Mouse (Mus musculus) G1E-ER4 (cell line): Measurements from ENCODE around the gene Fbxl5. TPM values are rescaled to one million over a fixed set of nuclear protein-coding genes. Genes with fewer than 3 reads are reported as not detected.

Source experiments
- GATA1 ChIP-seq: IDR thresholded peaks from one replicate; pipeline ENCODE4 v1.8.0; 2012; ENCODE audit warnings: low read length, inconsistent platforms
- polyA plus RNA-seq: library from polyadenylated mRNA; stranded (reverse); fragments of >175 nt; gene quantifications from 2 replicates; pipeline ENCODE4 v1.2.3, GENCODE M21; 2012

The Fbxl5 gene
- polyA plus RNA-seq, result 10.1 and 12.0 TPM in 2 replicates

DNA sequence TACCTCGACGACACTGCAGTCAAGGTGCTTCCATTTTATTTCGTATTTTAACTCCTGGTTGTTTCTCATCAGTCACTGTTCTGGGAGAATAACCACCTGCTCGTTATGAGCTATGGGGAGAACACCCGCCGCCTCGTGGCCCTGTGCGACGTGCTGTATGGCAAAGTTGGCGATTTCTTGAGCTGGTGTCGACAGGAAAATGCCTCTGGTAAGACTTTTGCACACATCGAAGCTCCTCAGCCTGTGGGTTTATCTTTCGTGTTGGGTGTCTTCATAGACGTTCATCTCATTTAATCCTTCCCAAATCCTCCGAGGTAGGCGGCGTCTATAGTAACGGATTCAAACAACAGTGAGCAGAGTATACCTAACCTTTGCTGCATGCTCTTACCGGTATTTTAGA, at the start of gene Fbxl5:
Gene Fbxl5, minus strand, starts transcription at position 101 of the 400 bp plus-strand sequence.
- TF ChIP-seq GATA1, result no peak

DNA sequence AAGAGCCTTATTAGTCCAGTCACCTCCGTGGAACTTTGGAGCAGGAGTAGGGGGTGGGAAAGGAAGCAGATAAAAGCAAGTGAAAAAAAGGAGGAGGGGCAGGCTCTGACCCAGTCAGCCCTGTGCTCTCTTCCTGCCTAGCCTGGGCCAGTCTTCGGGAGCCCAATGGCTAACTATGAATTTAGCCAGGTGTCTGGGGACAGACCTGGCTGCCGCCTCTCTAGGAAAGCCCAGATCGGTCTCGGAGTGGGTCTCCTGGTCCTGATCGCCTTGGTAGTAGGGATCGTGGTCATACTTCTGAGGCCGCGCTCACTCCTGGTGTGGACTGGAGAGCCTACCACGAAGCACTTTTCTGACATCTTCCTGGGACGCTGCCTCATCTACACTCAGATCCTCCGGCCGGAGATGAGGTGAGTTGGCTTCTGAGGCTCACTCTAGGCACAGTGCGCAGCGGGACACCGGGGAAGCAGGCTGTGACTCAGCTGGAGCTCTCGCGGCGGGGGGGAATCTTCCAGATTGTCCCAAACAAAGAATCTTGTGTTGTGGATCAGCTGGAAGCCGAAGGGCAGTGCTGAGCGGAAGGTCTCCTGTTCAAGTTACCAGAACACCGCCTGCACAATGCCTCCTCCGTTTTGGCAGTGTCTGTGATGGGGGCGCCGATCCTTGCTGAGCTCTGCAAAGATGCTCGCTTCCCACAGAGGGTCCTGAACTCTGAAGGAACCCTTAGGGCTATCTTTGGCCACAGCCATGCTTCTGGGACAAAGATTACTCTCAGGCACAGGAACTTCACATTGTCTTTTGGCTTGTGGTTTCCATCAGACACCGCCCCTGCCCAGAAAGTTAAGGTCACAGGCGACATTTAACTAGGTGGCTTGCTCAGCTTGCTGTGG, 47.5 kb upstream of the Fbxl5 start:
- TF ChIP-seq GATA1, result no peak

DNA sequence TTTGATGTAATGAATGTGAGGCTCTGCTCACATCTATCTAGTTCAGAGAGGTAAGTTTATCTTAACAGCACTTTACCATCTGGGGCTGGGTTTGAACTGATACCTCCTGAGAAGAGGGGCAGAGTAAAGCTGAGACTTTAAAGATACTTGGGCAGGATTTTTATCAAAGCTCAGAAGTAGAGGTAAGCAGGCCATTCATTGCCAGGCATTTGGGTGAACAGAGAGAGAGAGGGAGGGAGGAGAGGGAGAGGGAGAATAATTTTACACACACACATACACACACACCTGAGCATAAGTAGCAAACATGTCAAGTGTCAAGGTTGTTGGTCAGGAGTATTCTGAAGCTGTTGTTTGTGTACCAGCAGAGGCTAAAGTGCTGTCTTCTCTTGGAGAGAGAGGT, 46.8 kb upstream of the Fbxl5 start, which contains the start of gene Cd38:
Gene Cd38, plus strand, starts transcription at position 301 of the 400 bp plus-strand sequence.
- no peak for TF ChIP-seq GATA1

DNA sequence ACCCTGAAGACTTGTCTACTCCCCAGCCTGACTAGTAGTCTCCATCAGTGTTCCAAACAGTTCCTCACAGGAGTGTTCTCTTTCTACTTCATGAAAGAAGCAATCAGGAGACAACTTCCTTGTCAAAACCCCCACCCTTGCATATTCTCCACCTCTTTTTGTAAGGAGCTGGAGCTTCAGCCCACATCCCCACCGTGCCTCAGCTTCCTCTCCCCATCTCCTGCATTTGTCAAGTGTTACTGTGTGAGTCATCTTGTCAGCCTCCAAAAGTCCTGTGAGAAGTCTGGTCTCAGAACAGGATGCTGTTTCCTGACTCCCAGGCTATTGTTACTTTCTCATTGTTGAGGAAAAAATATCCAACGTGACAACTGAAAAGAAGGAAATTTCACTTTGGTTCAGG, 43.9 kb upstream of the Fbxl5 start:
- TF ChIP-seq GATA1, result no peak

DNA sequence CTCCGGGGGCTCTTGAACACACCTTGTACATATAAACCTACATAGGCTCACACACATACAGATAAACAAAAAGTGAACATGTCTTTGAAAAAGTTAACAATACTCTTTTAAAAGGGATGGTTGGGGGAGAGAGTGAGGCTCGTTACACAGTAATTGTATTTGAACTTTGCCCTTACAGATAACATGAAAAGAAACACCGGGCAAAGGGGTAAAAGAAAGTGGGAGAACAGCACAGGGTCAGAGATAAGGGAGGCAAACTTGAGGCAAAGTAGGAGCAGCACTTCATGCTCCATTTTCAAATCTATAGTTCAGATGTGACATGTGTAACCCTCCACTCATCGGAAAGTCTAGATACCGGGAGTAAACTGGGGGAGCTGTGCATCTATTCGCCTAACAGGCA, 42.2 kb upstream of the Fbxl5 start:
- TF ChIP-seq GATA1, result no peak

DNA sequence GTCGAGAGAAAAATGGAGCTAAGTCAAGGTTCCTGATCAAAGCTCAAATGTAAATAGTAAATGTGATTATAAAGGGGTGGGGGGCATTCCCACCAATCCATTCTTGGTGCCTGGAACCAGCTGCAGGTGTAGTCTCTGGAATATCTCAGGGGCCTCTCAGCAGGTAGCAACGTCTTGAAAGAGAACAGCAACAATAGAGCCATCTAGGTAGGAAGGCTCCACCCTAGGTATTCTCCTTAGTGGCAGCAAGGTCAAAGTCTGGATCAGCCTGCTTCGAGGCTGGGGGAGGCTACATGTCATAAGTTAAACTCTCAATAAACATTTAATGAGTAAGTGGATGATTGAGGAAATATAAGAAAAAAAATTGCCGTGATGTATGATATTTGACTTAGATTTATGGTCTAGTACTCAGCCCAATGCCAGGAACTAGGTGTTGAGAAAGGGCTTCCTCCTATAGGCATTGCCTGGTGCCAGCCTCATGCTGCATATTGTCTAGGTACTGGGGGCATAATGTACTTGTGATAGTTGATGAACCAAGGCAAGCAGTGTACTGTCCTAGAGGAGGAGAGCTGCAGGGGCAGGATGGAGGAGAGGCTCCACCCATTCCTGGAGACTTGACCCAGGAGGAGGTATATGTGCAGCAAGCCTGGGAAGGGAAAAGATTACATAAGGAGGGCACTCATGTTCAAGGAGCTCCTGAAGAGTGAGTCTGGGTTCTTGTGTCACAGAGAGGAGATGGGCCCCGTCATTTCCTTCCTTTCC, 39.4 kb upstream of the Fbxl5 start:
- no peak for TF ChIP-seq GATA1

DNA sequence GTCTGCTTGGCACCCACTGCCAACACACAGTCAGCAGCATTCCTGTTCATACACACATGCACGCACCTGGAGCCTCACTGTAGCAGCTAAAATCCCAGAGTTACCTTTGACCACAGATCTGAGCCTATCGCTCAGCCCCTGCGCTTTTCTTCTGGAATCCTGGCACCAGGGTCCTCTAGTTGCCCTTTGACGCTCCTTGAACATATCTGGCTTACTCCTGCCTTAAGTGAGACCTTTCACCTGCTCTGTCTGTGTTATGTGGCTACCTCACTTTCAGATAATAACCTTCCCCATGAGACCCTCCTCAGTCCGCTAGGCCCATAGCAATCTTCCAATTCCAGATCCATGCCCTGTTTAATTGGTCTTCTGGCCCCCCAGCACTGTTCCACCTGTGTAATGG, 38.7 kb upstream of the Fbxl5 start:
- TF ChIP-seq GATA1, result no peak

DNA sequence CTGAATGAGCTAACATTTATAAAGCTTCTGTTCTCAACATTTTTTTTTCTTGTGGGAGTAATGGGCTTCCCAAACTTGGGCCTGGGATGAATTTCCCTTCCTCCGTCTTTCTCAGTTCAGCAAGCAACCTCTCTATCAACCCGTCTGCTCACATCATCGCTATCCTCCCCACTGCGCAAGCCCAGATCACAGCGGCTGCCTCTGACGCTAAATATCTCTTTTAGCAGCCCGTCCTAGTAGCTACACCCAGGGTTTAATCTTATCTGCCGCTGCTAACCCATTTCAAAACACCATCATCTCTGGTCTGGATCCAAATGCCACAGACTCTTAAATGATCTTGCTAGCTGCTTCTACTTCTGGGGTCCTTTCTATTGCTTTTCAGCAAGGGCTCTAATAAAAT, 38.2 kb upstream of the Fbxl5 start:
- no peak for TF ChIP-seq GATA1

DNA sequence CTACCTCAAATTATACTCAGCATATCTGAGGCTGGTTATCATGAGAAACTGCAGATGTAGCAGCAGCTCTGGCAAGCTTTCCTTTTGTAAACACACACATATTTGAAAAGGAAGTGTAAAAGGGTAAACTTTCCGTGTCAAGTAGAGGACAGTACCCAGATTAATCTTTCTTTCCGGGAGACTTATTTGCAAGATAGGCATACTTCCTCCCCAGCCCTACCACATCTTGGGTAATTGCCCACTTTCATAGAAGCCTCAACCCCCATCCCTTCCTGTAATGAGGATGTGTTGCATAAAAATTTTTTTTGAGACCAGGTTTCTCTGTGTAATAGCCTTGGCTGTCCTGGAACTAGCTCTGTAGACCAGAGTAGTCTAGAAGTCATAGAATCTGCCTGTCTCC, 34.3 kb upstream of the Fbxl5 start:
- no peak for TF ChIP-seq GATA1

DNA sequence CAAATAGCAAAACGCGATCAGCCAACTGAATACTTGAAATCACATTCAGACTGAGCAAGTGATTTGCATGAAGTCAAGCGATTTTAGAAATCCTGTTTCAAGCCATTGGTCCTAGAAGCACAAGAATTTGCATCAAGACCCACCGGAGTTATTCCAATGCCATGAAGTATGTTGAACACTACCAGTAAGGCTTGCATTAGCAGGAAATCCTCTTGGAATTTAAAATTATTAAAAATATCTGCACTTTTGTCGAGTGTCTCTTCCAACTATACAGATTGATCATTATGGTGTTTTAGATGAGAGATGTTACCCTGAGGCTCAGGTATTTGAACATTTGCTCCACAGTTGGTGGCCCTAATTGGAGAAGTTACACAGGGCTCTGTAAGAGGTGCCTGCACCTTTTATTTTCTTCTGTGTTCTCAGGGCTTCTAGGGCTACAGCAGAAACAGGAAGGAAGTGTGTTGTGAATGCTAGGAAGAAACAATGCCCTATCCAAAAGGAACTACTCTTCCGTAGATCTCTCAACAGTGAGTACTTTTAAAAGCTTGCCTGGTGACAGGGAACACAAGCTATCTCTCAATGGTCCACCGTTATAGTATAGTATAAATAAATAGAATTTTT, 32.5 kb upstream of the Fbxl5 start:
- no peak for TF ChIP-seq GATA1

DNA sequence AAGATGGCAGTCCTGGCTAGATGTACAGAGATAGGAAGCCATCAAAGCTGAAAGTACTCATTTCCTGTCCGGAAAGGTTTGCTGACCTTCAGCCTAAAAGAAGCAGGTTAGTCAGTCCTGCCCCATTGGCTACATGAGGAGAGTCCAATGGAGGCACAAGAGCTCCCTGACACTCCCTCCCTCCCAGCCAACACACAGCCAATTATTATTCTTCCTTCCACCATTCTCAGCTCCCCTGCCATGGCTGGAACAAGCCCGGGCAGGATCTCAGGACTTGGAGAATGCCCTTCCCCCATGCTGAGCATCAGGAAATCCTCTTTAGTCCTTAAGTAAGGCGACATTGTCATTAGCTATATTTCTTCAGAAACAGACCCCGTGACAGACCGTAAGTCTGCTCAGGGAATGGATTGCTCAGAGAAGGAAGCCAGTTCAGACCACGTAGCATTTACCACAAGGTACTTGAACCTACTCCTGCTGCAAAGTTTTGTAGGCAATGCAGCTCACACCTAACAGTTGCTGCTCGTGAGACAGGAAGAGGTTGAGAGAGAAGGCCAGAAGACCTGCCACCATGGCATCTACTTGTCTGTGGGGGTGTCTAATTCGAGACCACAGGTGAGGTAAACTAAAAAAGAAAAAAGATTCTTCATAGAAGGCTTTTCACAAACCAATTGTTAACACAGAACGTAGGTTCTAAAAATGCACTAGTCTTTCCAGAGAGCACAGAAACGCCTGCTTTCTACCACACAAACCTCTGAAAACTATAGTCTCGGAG, 31.8 kb upstream of the Fbxl5 start:
- no peak for TF ChIP-seq GATA1

DNA sequence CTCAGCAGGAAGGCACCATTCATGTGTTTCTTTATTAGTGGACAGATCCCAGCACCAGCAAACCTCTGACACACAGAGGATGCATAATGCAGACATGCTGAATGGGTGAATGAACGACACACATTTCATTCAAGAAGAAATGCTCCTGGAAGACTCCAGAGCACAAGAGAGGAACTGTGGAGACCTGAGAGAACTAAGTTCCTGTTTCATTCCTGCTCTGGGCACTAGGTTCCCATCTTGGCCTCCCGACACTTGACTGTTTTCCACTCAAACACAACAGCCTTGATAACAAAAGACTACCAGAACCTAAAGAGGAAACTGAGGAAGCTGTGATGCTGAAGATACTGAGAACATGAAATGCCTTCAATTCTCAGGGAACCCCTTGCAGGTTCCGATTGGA, 26.8 kb upstream of the Fbxl5 start:
- TF ChIP-seq GATA1, result no peak

DNA sequence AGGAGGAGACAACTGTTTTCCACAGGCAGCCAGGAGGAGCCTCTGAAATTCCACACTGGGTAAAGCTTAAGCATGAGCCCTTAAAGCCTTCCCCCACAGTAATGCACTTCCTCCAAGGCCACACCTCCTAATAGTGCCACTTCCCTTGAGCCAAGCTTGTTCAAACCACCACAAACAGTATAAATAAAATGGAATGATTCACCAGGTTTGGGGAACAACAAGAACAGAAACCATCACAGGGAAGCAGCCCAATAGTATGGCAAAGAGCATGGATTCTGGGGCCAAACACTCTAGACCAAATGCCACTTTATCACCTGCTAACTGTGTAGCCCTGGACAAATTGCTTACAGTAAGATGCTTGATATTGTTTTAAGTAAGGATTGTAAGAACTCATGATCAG, 26.1 kb upstream of the Fbxl5 start:
- no peak for TF ChIP-seq GATA1

DNA sequence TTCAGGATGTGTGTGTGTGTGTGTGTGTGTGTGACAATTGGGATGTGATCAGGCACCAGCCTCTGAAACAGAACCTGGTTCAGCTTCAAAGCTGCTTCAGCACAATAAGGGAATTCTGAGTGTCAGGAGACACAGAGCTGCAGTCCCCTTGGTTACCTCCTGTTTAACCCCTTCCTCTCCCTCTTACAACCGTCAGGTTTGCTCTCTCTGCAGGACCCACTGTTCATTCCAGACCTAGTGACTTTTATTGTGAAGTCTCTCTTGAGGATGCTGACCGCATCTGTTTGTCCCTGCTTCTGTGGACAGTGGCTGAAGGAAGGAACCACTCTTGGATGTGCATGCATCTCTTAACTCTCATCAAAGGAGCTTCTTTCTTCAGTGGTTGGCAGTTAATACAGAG, 24.8 kb upstream of the Fbxl5 start:
- TF ChIP-seq GATA1, result no peak

DNA sequence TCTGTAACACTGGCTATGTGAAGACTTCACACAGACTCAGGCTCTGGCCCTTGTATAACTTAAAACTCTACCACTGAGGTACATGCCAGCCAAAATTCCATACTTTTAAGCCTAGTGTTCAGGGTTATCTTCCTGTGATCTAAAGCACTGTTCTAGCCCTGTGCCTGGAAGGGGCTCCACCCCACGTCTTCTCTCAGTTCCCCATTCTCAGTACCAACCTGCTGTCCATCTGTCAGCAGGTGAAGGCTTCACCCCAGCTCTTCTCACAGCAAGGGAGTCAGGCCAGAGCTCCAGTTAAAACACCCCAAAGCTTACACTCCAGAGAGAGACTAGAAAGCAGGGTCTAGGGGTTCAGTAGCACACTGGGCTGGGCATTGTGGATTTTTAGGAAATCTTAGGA, 24.2 kb upstream of the Fbxl5 start:
- TF ChIP-seq GATA1, result no peak
